Mouse (Mus musculus) kidney, embryonic 15.5 days (tissue): Measurements from ENCODE around the gene Taf15. TPM values are rescaled to one million over a fixed set of nuclear protein-coding genes. Genes with fewer than 3 reads are reported as not detected.

Source experiments
- ATAC-seq: fragments of 200-750 bp; cut with Nextera tagmentation; replicated peaks from 2 replicates; pipeline ENCODE4 v1.8.0; 2017; ENCODE audit warnings: moderate TSS enrichment; ENCODE audit not compliant: low FRiP score
- H3K27ac ChIP-seq: fragments of 300-500 bp; sonication (generic); 2 replicates; pipeline ENCODE4 v1.5.1; 2015; ENCODE audit warnings: mild to moderate bottlenecking, inconsistent platforms
- H3K27me3 ChIP-seq: fragments of 300-500 bp; sonication (generic); 2 replicates; pipeline ENCODE4 v1.6.1; 2015; ENCODE audit warnings: inconsistent platforms
- H3K36me3 ChIP-seq: fragments of 300-500 bp; sonication (generic); 2 replicates; pipeline ENCODE4 v1.6.1; 2015; ENCODE audit warnings: inconsistent platforms
- H3K4me1 ChIP-seq: fragments of 300-500 bp; sonication (generic); 2 replicates; pipeline ENCODE4 v1.6.1; 2015; ENCODE audit warnings: inconsistent platforms
- H3K4me2 ChIP-seq: fragments of 300-500 bp; sonication (generic); 2 replicates; pipeline ENCODE4 v1.6.1; 2015; ENCODE audit warnings: moderate library complexity, mild to moderate bottlenecking, inconsistent platforms
- H3K4me3 ChIP-seq: fragments of 300-500 bp; sonication (generic); replicated peaks from 2 replicates; pipeline ENCODE4 v1.5.1; 2015; ENCODE audit warnings: mild to moderate bottlenecking, inconsistent platforms
- H3K9ac ChIP-seq: fragments of 300-500 bp; sonication (generic); 2 replicates; pipeline ENCODE4 v1.6.1; 2015; ENCODE audit warnings: mild to moderate bottlenecking, inconsistent platforms
- H3K9me3 ChIP-seq: fragments of 300-500 bp; sonication (generic); replicated peaks from 2 replicates; pipeline ENCODE4 v1.6.1; 2016; ENCODE audit warnings: inconsistent platforms
- WGBS: fragments of 180-500 bp; shearing (Covaris S2); methylation state at CpG from one replicate; pipeline ENCODE4 v1.1.7; 2015; ENCODE audit warnings: mixed read lengths; 5-methylcytosine and 5-hydroxymethylcytosine counted together
- polyA plus RNA-seq: library from polyadenylated mRNA; unstranded; fragments of >200 nt; fragmentation: Nextera tagmentation; extraction: Ambion mirVana; gene quantifications from 2 replicates; pipeline ENCODE4 v1.2.1, GENCODE M21; 2015

Taf15 gene
- polyA plus RNA-seq, 1 experiment from 2014 or later: 13.6 TPM

DNA sequence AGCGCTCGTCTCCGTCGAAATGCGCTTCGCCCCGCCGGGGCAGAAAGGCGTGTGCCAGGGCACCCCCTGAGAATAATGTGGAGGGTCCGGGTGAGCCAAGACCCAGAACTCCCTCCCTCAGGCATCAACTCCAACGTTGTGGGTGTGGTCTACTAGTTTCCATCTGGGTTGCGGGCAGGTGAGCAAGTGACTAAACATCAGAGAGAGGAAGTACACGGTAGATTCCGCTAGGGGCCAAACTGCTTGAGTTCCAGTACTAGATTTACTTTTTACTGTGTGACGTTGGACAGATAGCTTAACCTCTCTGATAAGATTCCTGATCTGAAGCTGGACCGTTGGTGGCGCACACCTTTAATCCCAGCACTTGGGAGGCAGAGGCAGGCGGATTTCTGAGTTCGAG lies 27.9 kb upstream of the Taf15 start:
- no peak overlapping the region for H3K27ac ChIP-seq
- no peaks in the 10 kb centered on the region for H3K9me3 ChIP-seq
- no peak for ATAC-seq
- peak overlapping the region; percentile 29 for H3K4me3 ChIP-seq
- WGBS: 27% methylated on average over 19 of the region's 19 CpGs
- H3K27me3 ChIP-seq: peaks cover 63% of the 10 kb centered on the region
- H3K9ac ChIP-seq: no peak overlapping the region
- H3K36me3 ChIP-seq: no peaks in the 10 kb centered on the region
- H3K4me2 ChIP-seq: peak overlapping the region; percentile 53
- peaks cover 44% of the 10 kb centered on the region for H3K4me1 ChIP-seq

DNA sequence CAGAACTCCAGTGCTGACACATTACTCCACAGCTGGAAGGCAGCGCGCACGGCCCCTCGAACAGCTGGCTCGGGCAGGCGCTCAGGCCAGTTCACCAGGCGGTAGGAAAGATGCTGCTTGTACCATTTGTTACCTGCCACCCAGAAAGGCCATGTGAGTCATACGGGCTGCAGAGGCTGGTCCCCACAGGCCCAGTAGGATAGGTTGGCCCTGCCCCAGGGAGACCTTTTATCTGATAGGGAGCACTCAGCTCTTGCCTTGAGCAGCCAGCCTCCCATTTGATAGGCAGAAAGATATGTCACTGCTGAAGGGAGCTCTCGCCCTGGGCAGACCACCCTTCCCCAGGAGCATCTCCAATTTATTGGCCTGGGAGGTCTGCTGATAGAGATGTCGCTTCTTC lies 25.3 kb upstream of the Taf15 start:
- H3K4me3 ChIP-seq: no peak overlapping the region
- H3K36me3 ChIP-seq: no peaks in the 10 kb centered on the region
- H3K27ac ChIP-seq: peak overlapping the region; percentile 73; the same call in 1 of the 2 replicates
- ATAC-seq: no peak
- H3K4me2 ChIP-seq: no peak overlapping the region
- peaks cover 45% of the 10 kb centered on the region for H3K27me3 ChIP-seq
- peaks cover 41% of the 10 kb centered on the region for H3K4me1 ChIP-seq
- WGBS: 69% methylated on average over 10 of the region's 10 CpGs
- H3K9me3 ChIP-seq: no peaks in the 10 kb centered on the region
- H3K9ac ChIP-seq: no peak overlapping the region

DNA sequence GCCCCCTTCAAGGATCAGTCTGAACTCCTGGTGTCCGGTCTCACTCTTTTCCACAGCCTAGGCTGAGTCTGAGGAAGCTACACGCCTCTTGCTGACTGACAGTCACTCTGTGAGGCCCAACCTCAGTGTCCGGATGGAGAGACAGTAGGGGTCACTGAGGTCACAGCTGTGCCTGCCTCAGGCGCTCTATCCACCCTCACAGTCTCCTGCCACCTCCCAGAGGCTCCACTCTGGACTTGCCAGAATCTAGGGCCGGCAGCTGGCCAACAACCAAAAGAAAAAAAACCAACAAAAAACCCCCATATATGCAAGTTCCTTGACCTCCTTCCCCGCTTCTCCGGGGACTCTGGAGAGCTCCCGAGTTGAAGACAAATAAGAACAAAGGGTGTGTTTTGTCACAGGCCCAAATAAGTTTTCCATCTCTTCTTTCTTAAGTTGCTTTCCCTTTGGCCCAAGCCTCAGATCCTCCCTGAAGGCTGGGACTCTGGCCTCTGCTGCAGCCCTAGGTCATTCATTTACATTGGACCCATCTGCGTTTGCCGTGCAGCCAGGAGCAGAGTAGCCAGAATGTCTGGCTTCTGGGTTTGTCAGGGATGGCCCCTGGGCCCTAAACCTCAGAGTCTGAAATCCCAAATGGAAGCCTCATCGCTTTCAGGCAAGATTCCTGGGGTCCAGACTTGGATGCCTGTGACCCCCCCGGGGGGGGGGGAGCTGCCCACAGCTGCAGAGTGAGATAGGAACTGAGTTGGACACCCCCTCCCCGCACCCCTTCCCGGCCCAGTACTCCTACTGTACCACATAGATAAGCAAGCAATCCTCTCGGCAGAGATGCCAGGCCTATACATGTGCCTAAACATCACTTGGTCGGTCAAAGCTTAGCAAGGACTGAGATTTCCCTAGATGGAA lies 24.6 kb upstream of the Taf15 start:
- peaks cover 39% of the 10 kb centered on the region for H3K4me1 ChIP-seq
- no peak overlapping the region for H3K4me2 ChIP-seq
- peaks cover 39% of the 10 kb centered on the region for H3K27me3 ChIP-seq
- peak; percentile 41; the same call in 1 of the 2 replicates for ATAC-seq
- no peaks in the 10 kb centered on the region for H3K9me3 ChIP-seq
- no peak overlapping the region for H3K9ac ChIP-seq
- peak overlapping the region; percentile 73 for H3K27ac ChIP-seq
- 38% methylated on average over 16 of the region's 16 CpGs for WGBS
- H3K4me3 ChIP-seq: no peak overlapping the region
- no peaks in the 10 kb centered on the region for H3K36me3 ChIP-seq

DNA sequence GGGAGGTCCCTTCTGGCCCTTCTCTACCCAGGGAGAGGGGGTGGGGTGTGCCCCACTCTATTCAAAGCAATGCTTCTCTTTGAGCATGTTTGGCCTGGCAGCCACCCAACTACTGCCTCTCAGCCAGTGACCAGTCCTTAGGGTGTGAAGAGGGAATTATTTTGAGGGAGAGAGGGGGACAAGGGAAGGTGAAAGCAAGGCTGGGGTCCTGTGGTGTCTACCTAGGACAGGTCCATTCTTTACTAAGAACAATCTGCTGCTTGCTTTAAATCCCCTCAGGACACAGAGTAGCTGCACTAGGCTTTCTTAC lies 24.0 kb upstream of the Taf15 start:
- ATAC-seq: peak; percentile 47; the same call in 1 of the 2 replicates
- Histone ChIP-seq H3K27me3 (peaks cover 33% of the 10 kb centered on the region), H3K9me3 (no peaks in the 10 kb centered on the region), H3K4me1 (peaks cover 36% of the 10 kb centered on the region), H3K27ac (peak overlapping the region; percentile 73), H3K4me2 (no peak overlapping the region), H3K36me3 (no peaks in the 10 kb centered on the region), H3K9ac (no peak overlapping the region), H3K4me3 (no peak overlapping the region)

DNA sequence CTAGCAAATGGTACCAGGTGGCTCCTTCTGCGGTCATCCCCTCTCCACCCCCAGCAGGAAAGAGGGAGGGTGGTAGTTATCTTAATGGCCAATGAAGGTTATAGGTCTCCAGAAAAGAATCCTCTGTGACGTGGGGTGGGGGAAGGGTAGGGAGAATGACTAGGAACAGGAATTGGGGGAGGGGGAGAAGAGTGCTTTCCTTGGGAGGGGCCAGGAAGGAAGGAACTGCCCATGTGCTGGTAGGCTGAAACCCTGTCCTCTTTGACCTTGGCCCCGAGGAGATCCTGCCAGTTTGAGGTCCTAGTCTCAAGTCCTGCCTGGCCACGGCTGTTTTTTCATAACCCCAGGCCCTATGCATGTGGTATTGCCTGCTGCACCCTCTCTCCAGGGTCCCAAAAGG lies 23.6 kb upstream of the Taf15 start:
- 8% methylated on average over 4 of the region's 4 CpGs for WGBS
- Histone ChIP-seq H3K4me2 (no peak overlapping the region), H3K9ac (no peak overlapping the region), H3K27me3 (peaks cover 29% of the 10 kb centered on the region), H3K4me3 (no peak overlapping the region), H3K9me3 (no peaks in the 10 kb centered on the region), H3K27ac (peak overlapping the region; percentile 73), H3K4me1 (peaks cover 33% of the 10 kb centered on the region), H3K36me3 (no peaks in the 10 kb centered on the region)
- ATAC-seq: no peak

DNA sequence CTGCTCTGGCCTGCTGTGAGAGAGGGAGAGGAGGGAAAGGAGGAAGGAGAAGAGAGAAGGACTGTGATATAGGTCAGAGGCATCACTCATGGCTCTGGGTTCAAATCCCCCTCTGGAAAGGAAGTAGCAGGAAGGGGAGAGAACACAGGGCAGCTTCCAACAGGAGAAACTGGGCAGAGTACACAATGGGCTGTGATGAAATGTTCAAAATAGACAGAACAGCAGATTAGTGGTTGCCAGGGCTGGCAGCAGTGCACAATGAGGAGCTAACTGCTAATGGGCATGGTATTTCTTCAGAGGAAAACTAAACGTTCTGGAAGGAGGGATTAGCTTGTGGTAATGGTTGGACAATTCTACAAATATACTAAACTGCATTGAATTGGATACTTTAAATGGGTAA lies 22.3 kb upstream of the Taf15 start:
- no peak overlapping the region for H3K27ac ChIP-seq
- 56% methylated on average over 1 of the region's 1 CpGs for WGBS
- H3K27me3 ChIP-seq: peaks cover 16% of the 10 kb centered on the region
- H3K9ac ChIP-seq: no peak overlapping the region
- no peak overlapping the region for H3K4me3 ChIP-seq
- H3K4me1 ChIP-seq: peaks cover 35% of the 10 kb centered on the region
- no peak for ATAC-seq
- H3K36me3 ChIP-seq: no peaks in the 10 kb centered on the region
- no peaks in the 10 kb centered on the region for H3K9me3 ChIP-seq
- H3K4me2 ChIP-seq: no peak overlapping the region

GRCm38 (mm10) chr11:83451281-83451680 lies 21.6 kb upstream of the Taf15 start:
- 85% methylated on average over 10 of the region's 10 CpGs for WGBS
- Histone ChIP-seq H3K27me3 (peaks cover 10% of the 10 kb centered on the region), H3K4me3 (no peak overlapping the region), H3K9me3 (no peaks in the 10 kb centered on the region), H3K9ac (no peak overlapping the region), H3K4me1 (peaks cover 35% of the 10 kb centered on the region), H3K27ac (no peak overlapping the region), H3K36me3 (no peaks in the 10 kb centered on the region), H3K4me2 (no peak overlapping the region)
- ATAC-seq: no peak

- H3K4me2 ChIP-seq: no peak overlapping the region
- H3K9me3 ChIP-seq: no peaks in the 10 kb centered on the region
- no peaks in the 10 kb centered on the region for H3K27me3 ChIP-seq
- no peak overlapping the region for H3K9ac ChIP-seq
- H3K36me3 ChIP-seq: no peaks in the 10 kb centered on the region
- no peak overlapping the region for H3K4me3 ChIP-seq
- peaks cover 28% of the 10 kb centered on the region for H3K4me1 ChIP-seq
- no peak for ATAC-seq
- 18% methylated on average over 4 of the region's 4 CpGs for WGBS
- H3K27ac ChIP-seq: no peak overlapping the region
Observed at GRCm38 (mm10) chr11:83454548-83454947, 18.3 kb upstream of the Taf15 start.

- H3K36me3 ChIP-seq: no peaks in the 10 kb centered on the region
- WGBS: 74% methylated on average over 3 of the region's 3 CpGs
- peaks cover 26% of the 10 kb centered on the region for H3K4me1 ChIP-seq
- ATAC-seq: no peak
- H3K4me2 ChIP-seq: no peak overlapping the region
- H3K9ac ChIP-seq: no peak overlapping the region
- H3K27ac ChIP-seq: no peak overlapping the region
- no peaks in the 10 kb centered on the region for H3K27me3 ChIP-seq
- no peaks in the 10 kb centered on the region for H3K9me3 ChIP-seq
- H3K4me3 ChIP-seq: no peak overlapping the region
Observed at GRCm38 (mm10) chr11:83455608-83456007, 17.3 kb upstream of the Taf15 start.

DNA sequence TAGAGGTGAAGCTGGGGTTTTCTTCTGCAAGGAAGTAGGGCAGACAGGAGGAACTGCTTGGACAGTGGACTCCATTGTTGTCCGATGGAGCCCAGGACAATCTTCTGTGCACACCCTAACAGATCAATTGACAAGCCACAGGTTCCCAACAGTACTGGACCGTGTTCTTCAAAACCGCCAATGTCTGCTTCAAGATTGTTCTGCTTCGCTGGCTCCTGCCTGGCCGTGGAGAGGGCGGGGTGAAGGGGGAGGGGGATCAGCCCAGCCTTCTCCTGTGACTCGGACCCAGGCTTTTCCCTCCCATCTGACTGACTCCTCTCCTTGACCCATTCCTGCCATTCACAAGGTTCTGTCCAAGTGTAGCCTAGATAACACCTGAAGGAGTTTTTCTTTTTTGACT lies 15.6 kb upstream of the Taf15 start:
- no peak overlapping the region for H3K4me3 ChIP-seq
- no peak overlapping the region for H3K27ac ChIP-seq
- H3K36me3 ChIP-seq: no peaks in the 10 kb centered on the region
- no peak overlapping the region for H3K9ac ChIP-seq
- peaks cover 28% of the 10 kb centered on the region for H3K4me1 ChIP-seq
- no peak overlapping the region for H3K4me2 ChIP-seq
- peaks cover 12% of the 10 kb centered on the region for H3K27me3 ChIP-seq
- no peak for ATAC-seq
- WGBS: 24% methylated on average over 7 of the region's 7 CpGs
- H3K9me3 ChIP-seq: no peaks in the 10 kb centered on the region

- Histone ChIP-seq H3K9ac (no peak overlapping the region), H3K4me2 (no peak overlapping the region), H3K4me3 (no peak overlapping the region), H3K36me3 (no peaks in the 10 kb centered on the region), H3K4me1 (peaks cover 36% of the 10 kb centered on the region), H3K27me3 (peaks cover 19% of the 10 kb centered on the region), H3K9me3 (no peaks in the 10 kb centered on the region), H3K27ac (no peak overlapping the region; the same call in 1 of the 2 replicates)
- WGBS: 50% methylated on average over 9 of the region's 9 CpGs
- ATAC-seq: no peak; the same call in 1 of the 2 replicates
Observed at GRCm38 (mm10) chr11:83457912-83458601, 14.8 kb upstream of the Taf15 start.

- Histone ChIP-seq H3K27me3 (peaks cover 38% of the 10 kb centered on the region), H3K9me3 (no peaks in the 10 kb centered on the region), H3K4me2 (0 out of 2 replicates have a peak overlapping the region, but pooled peaks have one; percentile 96), H3K27ac (no peak overlapping the region), H3K4me1 (peaks cover 29% of the 10 kb centered on the region), H3K9ac (no peak overlapping the region), H3K36me3 (no peaks in the 10 kb centered on the region), H3K4me3 (no peak overlapping the region)
- WGBS: 76% methylated on average over 10 of the region's 10 CpGs
- ATAC-seq: no peak
Observed at GRCm38 (mm10) chr11:83461462-83462027, 11.3 kb upstream of the Taf15 start.
